ENCODE assay signal across 12 mouse cellular contexts in the genomic region with DNA sequence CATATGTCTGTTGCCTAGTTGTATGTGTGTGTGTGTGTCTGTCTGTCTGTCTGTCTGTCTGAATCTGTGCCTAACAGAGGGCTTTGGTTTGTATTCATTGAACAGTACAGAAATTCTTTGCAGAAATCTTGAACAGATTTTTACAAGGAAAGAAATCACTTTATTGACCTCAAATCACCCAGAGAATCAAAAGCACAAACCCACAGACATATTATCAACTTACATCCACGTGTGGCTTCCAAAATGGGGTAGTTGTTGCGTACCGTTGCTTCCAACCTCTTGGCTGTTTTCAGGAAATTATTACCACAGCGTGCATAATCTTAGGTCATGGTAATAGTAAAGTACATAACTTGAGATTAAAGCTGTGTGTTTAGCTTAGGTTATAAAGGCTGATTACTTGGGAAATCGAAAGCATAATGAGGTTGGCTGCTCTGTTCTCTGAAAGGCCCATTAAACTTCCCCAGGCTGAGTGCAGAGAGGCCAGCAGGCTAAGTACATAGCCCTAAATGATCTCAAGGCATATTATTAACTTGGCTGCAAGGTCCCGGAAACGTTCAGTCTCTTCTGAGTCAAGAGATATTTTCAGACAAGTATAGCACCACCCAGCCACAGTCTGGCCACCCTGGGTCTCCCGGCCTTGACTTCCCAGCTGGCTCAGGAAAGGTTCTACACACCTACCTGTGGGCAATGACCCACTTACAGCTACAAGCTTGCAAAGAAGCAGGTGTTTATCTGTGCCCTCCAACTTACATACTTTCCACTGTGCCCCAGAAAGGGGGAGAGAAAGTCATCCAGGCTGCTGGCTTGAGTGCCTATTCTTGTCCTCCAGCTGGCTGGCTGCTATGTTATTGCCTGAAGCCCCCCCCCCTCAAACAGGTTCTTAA. TPM values are rescaled to one million over a fixed set of nuclear protein-coding genes. Genes with fewer than 3 reads are reported as not detected.
DNase-seq lines count a peak whose midpoint lies in the region; ATAC-seq lines count a peak whose summit lies in the region.
"Had no signal": no experiment of that assay in that cellular context is flagged by ENCODE, and none has a peak within 500 bp of the region (broad histone marks: within the 10 kb centered on the region; RNA-seq: fewer than 3 reads in every experiment).

No protein-coding gene starts in this region.

- no peak overlapping the region for H3K4me2 ChIP-seq in midbrain, embryonic 11.5 days
- no peak overlapping the region for H3K4me2 ChIP-seq in midbrain, embryonic 13.5 days (replicated peaks)
- H3K4me2 ChIP-seq in intestine, embryonic 14.5 days (ENCODE audit: low read length): no peak overlapping the region
- H3K4me2 ChIP-seq: lung, embryonic 15.5 days; neural tube, embryonic 15.5 days had no signal

- no peaks in the 10 kb centered on the region for H3K4me1 ChIP-seq in midbrain, embryonic 11.5 days (ENCODE audit: control insufficient read depth, insufficient read depth, low read length)
- no peaks in the 10 kb centered on the region for H3K4me1 ChIP-seq in midbrain, embryonic 13.5 days (replicated peaks)
- no peaks in the 10 kb centered on the region for H3K4me1 ChIP-seq in intestine, embryonic 14.5 days (replicated peaks; ENCODE audit: control insufficient read depth, insufficient read depth, low read length)
- H3K4me1 ChIP-seq: lung, embryonic 15.5 days; neural tube, embryonic 15.5 days had no signal

- no peak overlapping the region for H3K4me3 ChIP-seq in midbrain, embryonic 11.5 days (ENCODE audit: low read depth, low read length)
- no peak overlapping the region for H3K4me3 ChIP-seq in midbrain, embryonic 13.5 days (replicated peaks)
- H3K4me3 ChIP-seq in intestine, embryonic 14.5 days (ENCODE audit: low read depth, low read length): no peak overlapping the region
- H3K4me3 ChIP-seq: lung, embryonic 15.5 days; neural tube, embryonic 15.5 days had no signal

- DNase-seq in midbrain, embryonic 11.5 days (ENCODE audit: low spot score, missing footprints): peak; percentile 47
- no peak for DNase-seq in intestine, embryonic 14.5 days (ENCODE audit: low spot score)
- DNase-seq in urinary bladder, postnatal 25 days (ENCODE audit: low spot score): no peak
- no peak for DNase-seq in left cerebral cortex, postnatal 14 days (ENCODE audit: low spot score in 2 of 2)
- DNase-seq: adrenal gland, adult 2 months; cerebellum, postnatal 10 days had no signal

- H3K27me3 ChIP-seq in midbrain, embryonic 11.5 days (ENCODE audit: control insufficient read depth, insufficient read depth, low read length): no peaks in the 10 kb centered on the region
- no peaks in the 10 kb centered on the region for H3K27me3 ChIP-seq in midbrain, embryonic 13.5 days
- H3K27me3 ChIP-seq in intestine, embryonic 14.5 days (replicated peaks; ENCODE audit: control insufficient read depth, insufficient read depth, low read length): no peaks in the 10 kb centered on the region
- H3K27me3 ChIP-seq: lung, embryonic 15.5 days; neural tube, embryonic 15.5 days had no signal

- ATAC-seq in midbrain, embryonic 11.5 days (ENCODE audit: low FRiP score): no peak
- no peak for ATAC-seq in midbrain, embryonic 13.5 days
- peak; percentile 60; the same call in 1 of the 2 replicates for ATAC-seq in intestine, embryonic 14.5 days (replicated peaks; ENCODE audit: low FRiP score, low TSS enrichment, low read depth)
- 0 out of 2 replicates have a peak, but pooled peaks have one; percentile 16 for ATAC-seq in megakaryocyte progenitor cell, adult 5-6 weeks (replicated peaks; ENCODE audit: poor library complexity)
- no peak for ATAC-seq in monocyte, adult 5-6 weeks (replicated peaks; ENCODE audit: insufficient number of reproducible peaks, low FRiP score, low TSS enrichment, poor library complexity, severe bottlenecking)
- no peak for ATAC-seq in megakaryocyte-erythroid progenitor cell, adult 5-6 weeks (replicated peaks; ENCODE audit: low FRiP score, low TSS enrichment, poor library complexity, severe bottlenecking)

- H3K36me3 ChIP-seq in midbrain, embryonic 11.5 days (ENCODE audit: control insufficient read depth, insufficient read depth, low read length): no peaks in the 10 kb centered on the region
- H3K36me3 ChIP-seq in midbrain, embryonic 13.5 days: no peaks in the 10 kb centered on the region
- H3K36me3 ChIP-seq in intestine, embryonic 14.5 days (ENCODE audit: control insufficient read depth, insufficient read depth, low read length): no peaks in the 10 kb centered on the region
- H3K36me3 ChIP-seq: lung, embryonic 15.5 days; neural tube, embryonic 15.5 days had no signal

- no peaks in the 10 kb centered on the region for H3K9me3 ChIP-seq in midbrain, embryonic 11.5 days (ENCODE audit: control insufficient read depth, low read length)
- H3K9me3 ChIP-seq in midbrain, embryonic 13.5 days: no peaks in the 10 kb centered on the region
- no peaks in the 10 kb centered on the region for H3K9me3 ChIP-seq in intestine, embryonic 14.5 days (ENCODE audit: control insufficient read depth, low read length)
- H3K9me3 ChIP-seq: lung, embryonic 15.5 days; neural tube, embryonic 15.5 days had no signal

- no peak overlapping the region for H3K27ac ChIP-seq in midbrain, embryonic 11.5 days (ENCODE audit: low read depth, low read length)
- H3K27ac ChIP-seq in midbrain, embryonic 13.5 days: no peak overlapping the region
- no peak overlapping the region for H3K27ac ChIP-seq in intestine, embryonic 14.5 days (ENCODE audit: low read depth)
- H3K27ac ChIP-seq: lung, embryonic 15.5 days; neural tube, embryonic 15.5 days had no signal

- intact Hi-C loops in left cerebral cortex, postnatal 14 days (cut with DNase I): no loop called here

- WGBS in midbrain, embryonic 11.5 days: 85% methylated on average over 8 of the region's 8 CpGs
- 77% methylated on average over 8 of the region's 8 CpGs for WGBS in midbrain, embryonic 13.5 days
- WGBS in intestine, embryonic 14.5 days: 59% methylated on average over 8 of the region's 8 CpGs

- no peak overlapping the region for H3K9ac ChIP-seq in midbrain, embryonic 11.5 days (ENCODE audit: low read length)
- no peak overlapping the region for H3K9ac ChIP-seq in midbrain, embryonic 13.5 days (replicated peaks)
- H3K9ac ChIP-seq in intestine, embryonic 14.5 days (ENCODE audit: low read length): no peak overlapping the region
- H3K9ac ChIP-seq: lung, embryonic 15.5 days; neural tube, embryonic 15.5 days had no signal

RNA-seq across cellular contexts. Expression of gene Capn3, which starts 26.9 kb away (rescaled TPM):
- polyA plus RNA-seq in midbrain, embryonic 11.5 days (2014; fragmentation: Nextera tagmentation; extraction: Ambion mirVana): 4.8 and 5.9 TPM in 2 replicates
- 1.7 and 2.3 TPM in 2 replicates for polyA plus RNA-seq in midbrain, embryonic 13.5 days (2015; fragmentation: Nextera tagmentation; extraction: Ambion mirVana)
- polyA plus RNA-seq in intestine, embryonic 14.5 days (2014; fragmentation: Nextera tagmentation; extraction: Ambion mirVana): 1.5 and 2.3 TPM in 2 replicates
- total RNA-seq in megakaryocyte progenitor cell, adult 5-6 weeks (2015): 0.95 and 2.2 TPM in 2 replicates
- total RNA-seq in megakaryocyte progenitor cell, adult 5-6 weeks (2017): 0.68 and 1.2 TPM in 2 replicates
- 2.0 to 6.3 TPM (median 5.0 TPM) in 3 replicates for total RNA-seq in monocyte, adult 5-6 weeks (2017)
- total RNA-seq in megakaryocyte-erythroid progenitor cell, adult 5-6 weeks (2014; fragmentation: Nextera tagmentation): 0.59 TPM in 1 of 2 replicates, not detected in the other
- total RNA-seq in megakaryocyte-erythroid progenitor cell, adult 5-6 weeks (2017): 0.11 TPM in 1 of 2 replicates, not detected in the other
- total RNA-seq in left cerebral cortex, postnatal 14 days (2021): 1 to 10 TPM; 4.1 to 5.7 TPM

Comparison
In these comparisons a context has a peak if more than half of its experiments do, and no peak if none do; other contexts are left out.
1. ATAC-seq: peak in intestine, embryonic 14.5 days (single experiment) and megakaryocyte progenitor cell, adult 5-6 weeks (single experiment); none in midbrain, embryonic 11.5 days (single experiment), midbrain, embryonic 13.5 days (single experiment), monocyte, adult 5-6 weeks (single experiment) and megakaryocyte-erythroid progenitor cell, adult 5-6 weeks (single experiment).